Mouse (Mus musculus): ENCODE measurements around the gene Ypel3. TPM values are rescaled to one million over a fixed set of nuclear protein-coding genes. Genes with fewer than 3 reads are reported as not detected.

The Ypel3 gene
- polyA plus RNA-seq, 1 experiment from 2014 or later = 125 TPM

- Histone ChIP-seq H3K4me3 (no peak overlapping the region), H3K4me2 (replicated peaks) (no peak overlapping the region), H3K4me1 (peaks cover 20% of the 10 kb centered on the region), H3K36me3 (peaks cover 59% of the 10 kb centered on the region), H3K27ac (replicated peaks) (no peak overlapping the region), H3K9ac (replicated peaks) (no peak overlapping the region), H3K27me3 (no peaks in the 10 kb centered on the region), H3K9me3 (no peaks in the 10 kb centered on the region)
- WGBS = 97% methylated on average over 7 of the region's 7 CpGs
- no peak for ATAC-seq (ENCODE audit: low FRiP score, low read depth)
Measured at GRCm38 (mm10) chr7:126784469-126784868, 7.7 kb downstream of the Ypel3 start.

GRCm38 (mm10) chr7:126785056-126785455 lies 8.3 kb downstream of the Ypel3 start:
- 89% methylated on average over 4 of the region's 4 CpGs for WGBS
- Histone ChIP-seq H3K9ac (replicated peaks) (no peak overlapping the region), H3K4me2 (replicated peaks) (no peak overlapping the region), H3K4me1 (peaks cover 14% of the 10 kb centered on the region), H3K4me3 (no peak overlapping the region), H3K36me3 (peaks cover 65% of the 10 kb centered on the region), H3K27me3 (no peaks in the 10 kb centered on the region), H3K9me3 (no peaks in the 10 kb centered on the region), H3K27ac (replicated peaks) (no peak overlapping the region)
- ATAC-seq (ENCODE audit: low FRiP score, low read depth) = no peak

GRCm38 (mm10) chr7:126786142-126786541 lies 9.4 kb downstream of the Ypel3 start:
- Histone ChIP-seq H3K4me3 (no peak overlapping the region), H3K27me3 (no peaks in the 10 kb centered on the region), H3K9me3 (no peaks in the 10 kb centered on the region), H3K4me1 (peaks cover 16% of the 10 kb centered on the region), H3K9ac (replicated peaks) (no peak overlapping the region), H3K36me3 (peaks cover 68% of the 10 kb centered on the region), H3K27ac (replicated peaks) (no peak overlapping the region), H3K4me2 (replicated peaks) (no peak overlapping the region)
- no peak for ATAC-seq (ENCODE audit: low FRiP score, low read depth)
- WGBS = 91% methylated on average over 14 of the region's 14 CpGs

- H3K4me1 ChIP-seq = peaks cover 20% of the 10 kb centered on the region
- H3K27me3 ChIP-seq = no peaks in the 10 kb centered on the region
- 94% methylated on average over 4 of the region's 4 CpGs for WGBS
- H3K4me2 ChIP-seq (replicated peaks) = no peak overlapping the region
- no peak overlapping the region for H3K9ac ChIP-seq (replicated peaks)
- H3K27ac ChIP-seq (replicated peaks) = no peak overlapping the region
- no peaks in the 10 kb centered on the region for H3K9me3 ChIP-seq
- H3K36me3 ChIP-seq = peaks cover 63% of the 10 kb centered on the region
- no peak for ATAC-seq (ENCODE audit: low FRiP score, low read depth)
- H3K4me3 ChIP-seq = no peak overlapping the region
Measured at GRCm38 (mm10) chr7:126789141-126789540, 12.4 kb downstream of the Ypel3 start.

GRCm38 (mm10) chr7:126791851-126792720 lies 15.3 kb downstream of the Ypel3 start, which contains the start of gene Ppp4c:
TSS of gene Ppp4c (minus strand) at chr7:126792496.
- peaks cover 63% of the 10 kb centered on the region for H3K36me3 ChIP-seq

GRCm38 (mm10) chr7:126792721-126793443 lies 16.1 kb downstream of the Ypel3 start:
- Histone ChIP-seq H3K27ac (replicated peaks) (peak overlapping the region; percentile 93), H3K4me1 (peaks cover 40% of the 10 kb centered on the region), H3K9me3 (no peaks in the 10 kb centered on the region), H3K36me3 (peaks cover 60% of the 10 kb centered on the region), H3K4me3 (peak overlapping the region; percentile 93), H3K9ac (replicated peaks) (peak overlapping the region; percentile 37; the same call in 1 of the 2 replicates), H3K27me3 (no peaks in the 10 kb centered on the region), H3K4me2 (replicated peaks) (peak overlapping the region; percentile 80)
- WGBS = 30% methylated on average over 11 of the region's 11 CpGs
- peak; percentile 42 for ATAC-seq (ENCODE audit: low FRiP score, low read depth)

More at GRCm38 (mm10) chr7:126791851-126792720, 15.3 kb downstream of the Ypel3 start, which contains the start of gene Ppp4c:
- Histone ChIP-seq H3K27ac (replicated peaks) (peak within 1 kb of the TSS; percentile 93), H3K9ac (replicated peaks) (peak within 1 kb of the TSS; percentile 91), H3K27me3 (no peaks in the 10 kb centered on the region), H3K4me1 (peaks cover 32% of the 10 kb centered on the region), H3K4me2 (replicated peaks) (peak within 1 kb of the TSS; percentile 80), H3K4me3 (peak within 1 kb of the TSS; percentile 93), H3K9me3 (no peaks in the 10 kb centered on the region)
- peak; percentile 93 for ATAC-seq (ENCODE audit: low FRiP score, low read depth)
- under 1% methylated on average over 71 of the region's 83 CpGs for WGBS

GRCm38 (mm10) chr7:126793456-126794270 lies 16.9 kb downstream of the Ypel3 start:
- H3K36me3 ChIP-seq = peaks cover 52% of the 10 kb centered on the region
- H3K4me2 ChIP-seq (replicated peaks) = no peak overlapping the region
- no peaks in the 10 kb centered on the region for H3K9me3 ChIP-seq
- 75% methylated on average over 4 of the region's 4 CpGs for WGBS
- no peak overlapping the region for H3K9ac ChIP-seq (replicated peaks)
- H3K27ac ChIP-seq (replicated peaks) = no peak overlapping the region
- H3K4me3 ChIP-seq = no peak overlapping the region
- peaks cover 46% of the 10 kb centered on the region for H3K4me1 ChIP-seq
- ATAC-seq (ENCODE audit: low FRiP score, low read depth) = no peak
- no peaks in the 10 kb centered on the region for H3K27me3 ChIP-seq

GRCm38 (mm10) chr7:126794271-126794605 lies 17.5 kb downstream of the Ypel3 start:
- Histone ChIP-seq H3K4me3 (no peak overlapping the region), H3K9me3 (no peaks in the 10 kb centered on the region), H3K36me3 (peaks cover 46% of the 10 kb centered on the region), H3K9ac (replicated peaks) (no peak overlapping the region), H3K4me2 (replicated peaks) (no peak overlapping the region), H3K4me1 (peaks cover 46% of the 10 kb centered on the region), H3K27me3 (no peaks in the 10 kb centered on the region), H3K27ac (replicated peaks) (no peak overlapping the region)
- ATAC-seq (ENCODE audit: low FRiP score, low read depth) = no peak
- 79% methylated on average over 4 of the region's 4 CpGs for WGBS

GRCm38 (mm10) chr7:126795387-126796317 lies 18.9 kb downstream of the Ypel3 start:
- ATAC-seq (ENCODE audit: low FRiP score, low read depth) = no peak
- Histone ChIP-seq H3K27ac (replicated peaks) (0 out of 2 replicates have a peak overlapping the region, but pooled peaks have one; percentile 6), H3K9me3 (no peaks in the 10 kb centered on the region), H3K4me2 (replicated peaks) (no peak overlapping the region), H3K4me3 (no peak overlapping the region), H3K27me3 (no peaks in the 10 kb centered on the region), H3K36me3 (peaks cover 35% of the 10 kb centered on the region), H3K4me1 (peaks cover 51% of the 10 kb centered on the region), H3K9ac (replicated peaks) (0 out of 2 replicates have a peak overlapping the region, but pooled peaks have one; percentile 31)
- WGBS = 87% methylated on average over 16 of the region's 16 CpGs

- H3K27me3 ChIP-seq = no peaks in the 10 kb centered on the region
- H3K4me2 ChIP-seq (replicated peaks) = no peak overlapping the region
- peaks cover 46% of the 10 kb centered on the region for H3K4me1 ChIP-seq
- H3K36me3 ChIP-seq = peaks cover 35% of the 10 kb centered on the region
- H3K9me3 ChIP-seq = no peaks in the 10 kb centered on the region
- no peak overlapping the region for H3K4me3 ChIP-seq
- H3K27ac ChIP-seq (replicated peaks) = 0 out of 2 replicates have a peak overlapping the region, but pooled peaks have one; percentile 6
- 0 out of 2 replicates have a peak overlapping the region, but pooled peaks have one; percentile 31 for H3K9ac ChIP-seq (replicated peaks)
- WGBS = 79% methylated on average over 8 of the region's 8 CpGs
- no peak for ATAC-seq (ENCODE audit: low FRiP score, low read depth)
Measured at GRCm38 (mm10) chr7:126796350-126796932, 19.7 kb downstream of the Ypel3 start.

Measured in midbrain, embryonic 12.5 days (tissue).